Mouse (Mus musculus): ENCODE data around the gene Flvcr2. TPM values are rescaled to one million over a fixed set of nuclear protein-coding genes. Genes with fewer than 3 reads are reported as not detected.
A peak's percentile ranks its signal among the peaks of the same experiment; 100 is the strongest.

The Flvcr2 gene
- total and polyA plus RNA-seq, 2 experiments from 2014 or later = 4.2 to 5.5 TPM

DNA sequence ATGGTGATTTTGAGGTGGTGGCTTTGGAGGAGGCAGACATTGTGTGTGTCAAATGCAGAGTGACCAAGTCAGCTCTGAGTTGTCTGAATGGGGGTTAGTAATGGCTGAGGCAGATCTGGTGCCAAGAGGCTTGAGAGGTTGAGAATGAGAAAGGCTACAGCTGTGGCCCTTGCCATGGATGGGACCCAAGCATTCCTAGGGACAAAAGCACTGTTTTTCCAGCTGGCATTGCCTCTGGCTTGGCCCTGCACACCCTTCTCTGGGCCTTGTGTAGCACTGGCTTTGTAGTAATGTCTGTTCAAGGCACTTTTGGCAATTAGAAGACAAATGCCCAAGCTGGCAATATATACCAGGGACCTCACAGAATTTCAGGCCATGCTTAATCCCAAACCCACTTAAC, 64.6 kb downstream of the Flvcr2 start:
- ATAC-seq (ENCODE audit: low FRiP score) = no peak

DNA sequence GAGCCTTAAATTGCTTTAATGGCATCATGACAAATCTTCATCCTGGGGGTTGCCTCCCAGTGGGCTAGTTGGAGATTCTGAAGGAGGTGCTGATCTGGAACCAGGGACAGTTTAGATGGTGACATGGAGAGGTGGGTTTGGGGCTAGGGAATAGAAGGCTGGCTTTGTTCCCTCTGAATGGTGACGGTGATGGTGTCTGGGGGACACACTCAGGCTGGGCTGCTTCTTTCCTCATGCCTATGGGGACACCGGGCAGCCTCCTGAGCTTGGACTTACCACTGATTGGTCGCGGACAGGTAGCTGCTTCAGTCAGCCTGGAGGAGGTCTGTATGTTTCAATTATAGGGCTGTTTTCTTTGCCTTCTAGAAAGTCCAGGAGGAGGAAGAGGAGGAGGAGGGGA, 65.3 kb downstream of the Flvcr2 start:
- Histone ChIP-seq H3K27me3 (ENCODE audit: insufficient read depth, low read length) (no peaks in the 10 kb centered on the region), H3K36me3 (ENCODE audit: insufficient read depth, low read length) (peaks cover 17% of the 10 kb centered on the region), H3K4me3 (ENCODE audit: low read depth, low read length) (no peak overlapping the region), H3K9ac (replicated peaks; ENCODE audit: low read length, poor library complexity, severe bottlenecking) (no peak overlapping the region), H3K4me1 (ENCODE audit: insufficient read depth, low read length) (no peaks in the 10 kb centered on the region), H3K27ac (ENCODE audit: low read depth, low read length) (no peak overlapping the region), H3K9me3 (ENCODE audit: low read length) (no peaks in the 10 kb centered on the region), H3K4me2 (ENCODE audit: low read depth, low read length, poor library complexity, severe bottlenecking) (no peak overlapping the region)
- ATAC-seq (ENCODE audit: low FRiP score) (no peak), DNase-seq (ENCODE audit: low spot score) (no peak)
- TF ChIP-seq CTCF (IDR thresholded peaks at IDR 0.05) = no peak
- 99% methylated on average over 4 of the region's 4 CpGs for WGBS

More for the DNA sequence above, 64.6 kb downstream of the Flvcr2 start:
- Histone ChIP-seq H3K27me3 (ENCODE audit: insufficient read depth, low read length) (no peaks in the 10 kb centered on the region), H3K9ac (replicated peaks; ENCODE audit: low read length, poor library complexity, severe bottlenecking) (no peak overlapping the region), H3K36me3 (ENCODE audit: insufficient read depth, low read length) (peaks cover 11% of the 10 kb centered on the region), H3K27ac (ENCODE audit: low read depth, low read length) (no peak overlapping the region), H3K4me3 (ENCODE audit: low read depth, low read length) (no peak overlapping the region), H3K4me1 (ENCODE audit: insufficient read depth, low read length) (no peaks in the 10 kb centered on the region), H3K4me2 (ENCODE audit: low read depth, low read length, poor library complexity, severe bottlenecking) (no peak overlapping the region), H3K9me3 (ENCODE audit: low read length) (no peaks in the 10 kb centered on the region)
- no peak for TF ChIP-seq CTCF (IDR thresholded peaks at IDR 0.05)
- DNase-seq (ENCODE audit: low spot score) = peak; percentile 37

DNA sequence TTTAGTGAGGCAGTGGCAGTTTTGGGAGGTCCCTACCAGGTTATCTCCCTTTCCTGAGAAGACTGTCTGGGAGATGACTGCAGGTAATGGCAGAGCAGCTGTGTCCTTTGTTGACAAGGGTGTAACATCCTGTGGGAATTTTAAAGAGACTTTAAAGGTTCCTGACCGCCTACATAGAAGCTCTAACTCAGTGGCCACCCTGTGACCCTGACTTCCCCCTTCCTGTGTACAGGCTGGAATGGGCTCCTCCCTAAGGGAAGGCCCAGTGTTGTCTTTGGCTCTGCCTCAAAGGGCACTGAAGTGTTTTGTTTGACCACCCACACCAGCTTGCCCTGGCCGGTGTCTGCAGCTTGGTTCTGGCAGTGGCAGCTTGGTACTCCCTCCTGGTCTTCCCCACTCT, 67.3 kb downstream of the Flvcr2 start:
- H3K9ac ChIP-seq (replicated peaks; ENCODE audit: low read length, poor library complexity, severe bottlenecking) = no peak overlapping the region
- peaks cover 19% of the 10 kb centered on the region for H3K36me3 ChIP-seq (ENCODE audit: insufficient read depth, low read length)
- H3K9me3 ChIP-seq (ENCODE audit: low read length) = no peaks in the 10 kb centered on the region
- no peak for DNase-seq (ENCODE audit: low spot score)
- no peaks in the 10 kb centered on the region for H3K4me1 ChIP-seq (ENCODE audit: insufficient read depth, low read length)
- no peak overlapping the region for H3K4me3 ChIP-seq (ENCODE audit: low read depth, low read length)
- ATAC-seq (ENCODE audit: low FRiP score) = no peak
- no peak overlapping the region for H3K4me2 ChIP-seq (ENCODE audit: low read depth, low read length, poor library complexity, severe bottlenecking)
- no peaks in the 10 kb centered on the region for H3K27me3 ChIP-seq (ENCODE audit: insufficient read depth, low read length)
- TF ChIP-seq CTCF (IDR thresholded peaks at IDR 0.05) = no peak
- 82% methylated on average over 2 of the region's 2 CpGs for WGBS
- no peak overlapping the region for H3K27ac ChIP-seq (ENCODE audit: low read depth, low read length)

DNA sequence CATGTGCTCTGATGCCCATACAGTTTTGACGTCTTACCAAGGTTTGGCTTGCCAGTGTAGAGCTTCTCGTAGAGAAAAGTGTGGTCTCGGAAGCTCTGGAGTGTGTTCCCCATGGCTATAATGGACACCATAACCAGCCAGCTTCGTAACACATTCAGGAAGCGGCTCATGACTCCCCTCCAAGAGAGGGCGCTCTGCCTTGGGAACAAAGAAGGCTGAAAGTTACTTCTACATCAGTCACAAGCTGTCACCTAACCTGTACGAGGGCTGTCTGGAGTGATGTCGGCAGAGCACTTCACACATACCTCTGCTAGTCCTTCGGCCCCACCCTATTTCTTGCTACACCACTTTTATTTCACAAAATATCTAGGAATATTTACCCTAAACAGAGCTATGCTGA, 75.7 kb downstream of the Flvcr2 start:
- 79% methylated on average over 9 of the region's 9 CpGs for WGBS
- ATAC-seq (ENCODE audit: low FRiP score) = no peak
- Histone ChIP-seq H3K27me3 (ENCODE audit: insufficient read depth, low read length) (no peaks in the 10 kb centered on the region), H3K9me3 (ENCODE audit: low read length) (no peaks in the 10 kb centered on the region), H3K9ac (replicated peaks; ENCODE audit: low read length, poor library complexity, severe bottlenecking) (no peak overlapping the region), H3K27ac (ENCODE audit: low read depth, low read length) (no peak overlapping the region), H3K4me2 (ENCODE audit: low read depth, low read length, poor library complexity, severe bottlenecking) (no peak overlapping the region), H3K4me3 (ENCODE audit: low read depth, low read length) (no peak overlapping the region), H3K4me1 (ENCODE audit: insufficient read depth, low read length) (peaks cover 3% of the 10 kb centered on the region; the same call in 1 of the 2 replicates), H3K36me3 (ENCODE audit: insufficient read depth, low read length) (peaks cover 12% of the 10 kb centered on the region)
- peak; percentile 30; the same call in 1 of the 2 replicates for TF ChIP-seq CTCF (IDR thresholded peaks at IDR 0.05)
- no peak for DNase-seq (ENCODE audit: low spot score)

DNA sequence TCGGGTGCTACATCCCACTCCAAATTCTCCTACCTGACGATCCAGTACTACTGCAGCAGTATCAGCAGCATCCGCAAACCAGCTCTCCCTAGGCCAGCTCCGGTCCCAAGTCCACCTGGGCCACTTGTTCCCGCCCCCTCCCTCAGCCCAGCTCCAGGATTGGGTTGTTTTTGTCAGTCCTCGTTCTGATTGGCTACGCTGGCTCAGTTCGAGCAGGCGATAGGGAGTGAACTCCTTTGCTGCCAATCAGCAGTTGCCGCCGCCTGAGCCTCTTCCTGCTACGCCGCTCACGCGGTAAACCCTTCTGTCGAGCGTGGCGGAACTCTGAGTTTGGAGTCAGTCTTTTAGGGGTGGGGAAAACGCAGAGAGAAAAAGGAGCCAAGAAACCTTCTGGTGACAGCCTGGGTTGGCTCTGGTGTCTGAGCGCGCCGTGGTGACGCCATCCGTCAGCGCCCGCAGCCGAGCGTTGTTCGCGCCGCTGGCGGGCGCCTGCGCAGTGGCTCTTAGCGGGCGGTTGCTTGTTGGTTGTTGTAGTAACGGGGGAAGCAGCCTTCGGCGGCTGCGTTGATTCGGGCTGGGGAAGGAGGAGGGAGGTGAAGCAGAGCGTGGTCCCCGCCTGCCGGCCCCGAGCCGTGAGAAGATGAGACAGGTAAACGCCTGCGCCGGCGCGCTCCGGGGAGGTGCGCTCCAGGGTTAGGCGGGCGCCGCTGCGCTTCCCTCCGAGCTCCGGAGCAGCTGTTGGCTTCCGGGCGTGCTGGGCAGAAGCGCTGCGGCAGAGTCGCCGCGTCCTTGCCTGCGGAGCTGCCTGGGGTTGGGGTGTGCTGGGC, 78.3 kb downstream of the Flvcr2 start, which contains the start of the genes Erg28 and Ttll5:
Gene Erg28, minus strand, starts transcription at position 113 of the 827 bp plus-strand sequence.
Gene Ttll5, plus strand, starts transcription at position 222 of the 827 bp plus-strand sequence.
- peak within 1 kb of the TSS; percentile 65 for H3K9ac ChIP-seq (replicated peaks; ENCODE audit: low read length, poor library complexity, severe bottlenecking)
- H3K36me3 ChIP-seq (ENCODE audit: insufficient read depth, low read length) = peaks cover 11% of the 10 kb centered on the region; the same call in 1 of the 2 replicates
- H3K27ac ChIP-seq (ENCODE audit: low read depth, low read length) = peak within 1 kb of the TSS; percentile 85
- no peaks in the 10 kb centered on the region for H3K9me3 ChIP-seq (ENCODE audit: low read length)
- no peak for TF ChIP-seq CTCF (IDR thresholded peaks at IDR 0.05)
- ATAC-seq (ENCODE audit: low FRiP score) = peak; percentile 98
- no peaks in the 10 kb centered on the region for H3K27me3 ChIP-seq (ENCODE audit: insufficient read depth, low read length)
- H3K4me1 ChIP-seq (ENCODE audit: insufficient read depth, low read length) = peaks cover 3% of the 10 kb centered on the region; the same call in 1 of the 2 replicates
- H3K4me3 ChIP-seq (ENCODE audit: low read depth, low read length) = peak within 1 kb of the TSS; percentile 83
- WGBS = under 1% methylated on average over 67 of the region's 67 CpGs
- peak; percentile 97 for DNase-seq (ENCODE audit: low spot score)
- peak within 1 kb of the TSS; percentile 64 for H3K4me2 ChIP-seq (ENCODE audit: low read depth, low read length, poor library complexity, severe bottlenecking)

DNA sequence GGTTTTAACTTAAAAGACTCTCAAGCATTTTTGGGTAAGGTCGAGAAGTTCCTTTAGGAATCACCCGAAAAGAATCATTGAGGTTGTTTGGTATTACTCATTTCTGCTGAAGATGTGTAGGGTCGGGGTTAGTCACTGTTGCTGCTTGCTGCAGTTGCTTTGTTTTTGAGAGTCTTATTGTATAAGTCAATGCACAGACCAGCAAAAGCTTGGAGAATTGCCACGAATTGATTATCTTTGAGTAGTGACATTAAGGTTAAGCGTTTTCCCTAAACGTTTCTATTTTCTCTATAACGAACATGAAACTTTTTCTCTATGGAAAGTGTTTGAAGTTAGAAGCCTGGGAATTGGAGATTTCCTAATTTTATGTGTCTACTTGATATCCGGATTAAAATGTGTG, 79.0 kb downstream of the Flvcr2 start:
- Histone ChIP-seq H3K9me3 (ENCODE audit: low read length) (no peaks in the 10 kb centered on the region), H3K9ac (replicated peaks; ENCODE audit: low read length, poor library complexity, severe bottlenecking) (peak overlapping the region; percentile 65), H3K4me3 (ENCODE audit: low read depth, low read length) (peak overlapping the region; percentile 83), H3K4me1 (ENCODE audit: insufficient read depth, low read length) (peaks cover 3% of the 10 kb centered on the region; the same call in 1 of the 2 replicates), H3K27me3 (ENCODE audit: insufficient read depth, low read length) (no peaks in the 10 kb centered on the region), H3K27ac (ENCODE audit: low read depth, low read length) (peak overlapping the region; percentile 85), H3K4me2 (ENCODE audit: low read depth, low read length, poor library complexity, severe bottlenecking) (peak overlapping the region; percentile 56), H3K36me3 (ENCODE audit: insufficient read depth, low read length) (peaks cover 8% of the 10 kb centered on the region; the same call in 1 of the 2 replicates)
- WGBS = 9% methylated on average over 8 of the region's 8 CpGs
- DNase-seq (ENCODE audit: low spot score) (no peak), ATAC-seq (ENCODE audit: low FRiP score) (no peak)
- no peak for TF ChIP-seq CTCF (IDR thresholded peaks at IDR 0.05)
